Mouse (Mus musculus) embryo, embryonic 11 days (tissue): Measurements from ENCODE around the gene Ablim2.

ENCODE experiments used
- DNase-seq: peaks from one replicate; pipeline ENCODE4 v3.0.0-alpha.2; 2015

The Ablim2 gene

GRCm38 (mm10) chr5:35770891-35771663 lies 13.4 kb downstream of the Ablim2 start:
- no peak for DNase-seq

GRCm38 (mm10) chr5:35773274-35774136 lies 15.8 kb downstream of the Ablim2 start:
- no peak for DNase-seq

GRCm38 (mm10) chr5:35774137-35774424 lies 16.4 kb downstream of the Ablim2 start:
- peak; percentile 11 for DNase-seq

- no peak for DNase-seq
These were observed 23.4 kb downstream of the Ablim2 start for GRCm38 (mm10) chr5:35781116-35781515.

GRCm38 (mm10) chr5:35782648-35783180 lies 25.0 kb downstream of the Ablim2 start:
- no peak for DNase-seq

GRCm38 (mm10) chr5:35785853-35786252 lies 28.2 kb downstream of the Ablim2 start:
- DNase-seq = no peak

- no peak for DNase-seq
These were observed 30.2 kb downstream of the Ablim2 start for GRCm38 (mm10) chr5:35787847-35788246.

- DNase-seq = no peak
These were observed 31.0 kb downstream of the Ablim2 start for GRCm38 (mm10) chr5:35788719-35789118.

- DNase-seq = no peak
These were observed 32.0 kb downstream of the Ablim2 start for GRCm38 (mm10) chr5:35789697-35790096.

GRCm38 (mm10) chr5:35790387-35791065 lies 32.8 kb downstream of the Ablim2 start:
- no peak for DNase-seq

GRCm38 (mm10) chr5:35793971-35794370 lies 36.3 kb downstream of the Ablim2 start:
- no peak for DNase-seq

- DNase-seq = no peak
These were observed 37.3 kb downstream of the Ablim2 start for GRCm38 (mm10) chr5:35794942-35795341.

GRCm38 (mm10) chr5:35795481-35796048 lies 37.9 kb downstream of the Ablim2 start:
- peak; percentile 71 for DNase-seq

- no peak for DNase-seq
These were observed 38.5 kb downstream of the Ablim2 start for GRCm38 (mm10) chr5:35796136-35796535.

GRCm38 (mm10) chr5:35799090-35799489 lies 41.4 kb downstream of the Ablim2 start:
- no peak for DNase-seq

- DNase-seq = no peak
These were observed 45.7 kb downstream of the Ablim2 start for GRCm38 (mm10) chr5:35803416-35803815.

- no peak for DNase-seq
These were observed 47.0 kb downstream of the Ablim2 start for GRCm38 (mm10) chr5:35804685-35805084.

- DNase-seq = no peak
These were observed 47.5 kb downstream of the Ablim2 start for GRCm38 (mm10) chr5:35805209-35805608.

GRCm38 (mm10) chr5:35807018-35807417 lies 49.3 kb downstream of the Ablim2 start:
- no peak for DNase-seq

- no peak for DNase-seq
These were observed 52.8 kb downstream of the Ablim2 start for GRCm38 (mm10) chr5:35810526-35810925.

- no peak for DNase-seq
These were observed 54.1 kb downstream of the Ablim2 start for GRCm38 (mm10) chr5:35811639-35812295.

- no peak for DNase-seq
These were observed 56.8 kb downstream of the Ablim2 start for GRCm38 (mm10) chr5:35814334-35814941.
